Mouse (Mus musculus) adrenal gland, adult 2 months (tissue): ENCODE results near the gene Zfp931. TPM values are rescaled to one million over a fixed set of nuclear protein-coding genes. Genes with fewer than 3 reads are reported as not detected.

Source experiments
- polyA plus RNA-seq: library from polyadenylated mRNA; depleted of rRNA; stranded (reverse); fragments of >200 nt; gene quantifications from 2 replicates; pipeline ENCODE4 v1.2.3, GENCODE M21; 2012; rRNA removed
- total RNA-seq, 2 experiments: library from RNA; stranded (reverse); gene quantifications; 2 replicates each; pipeline ENCODE4 v1.2.3; 2021

Zfp931 gene
- total and polyA plus RNA-seq, 3 experiments: 0.29 to 37.6 (median 31.3) TPM

Other genes starting within 250 kb of the Zfp931 start
- gene Gm14325, start 238.1 kb downstream of the Zfp931 start, total RNA-seq: 100 to 1,000 TPM; 143 to 149 TPM
- 0.54 and 1.5 TPM in 2 replicates for gene Gm14325, start 238.1 kb downstream of the Zfp931 start, polyA plus RNA-seq
- 1 to 10 TPM; 3.0 to 6.6 TPM for gene Gm14327, start 181.4 kb downstream of the Zfp931 start, total RNA-seq
- gene Gm14327, start 181.4 kb downstream of the Zfp931 start, polyA plus RNA-seq: 0.11 and 0.16 TPM in 2 replicates
- 1 to 10 TPM; 2.5 to 2.9 TPM for gene Zfp972, start 152.9 kb downstream of the Zfp931 start, total RNA-seq
- not detected in 2 replicates for gene Zfp972, start 152.9 kb downstream of the Zfp931 start, polyA plus RNA-seq
- gene Gm14326, start 121.2 kb downstream of the Zfp931 start, total RNA-seq: 10 to 100 TPM; 29.6 to 31.1 TPM
- gene Gm14326, start 121.2 kb downstream of the Zfp931 start, polyA plus RNA-seq: 0.46 and 0.89 TPM in 2 replicates
- gene Zfp971, start 55.2 kb downstream of the Zfp931 start, total RNA-seq: 10 to 100 TPM; 27.7 to 33.0 TPM
- gene Zfp971, start 55.2 kb downstream of the Zfp931 start, polyA plus RNA-seq: 0.16 TPM in 1 of 2 replicates, not detected in the other
- gene Phactr3, start 40.5 kb upstream of the Zfp931 start, total RNA-seq: 1 to 10 TPM in 1 of 2 experiments, under 1 TPM in 1; 0.98 to 1.3 TPM
- gene Phactr3, start 40.5 kb upstream of the Zfp931 start, polyA plus RNA-seq: 0.59 and 0.67 TPM in 2 replicates